Comparison of ENCODE assay signal across 8 mouse cellular contexts in genomic region chr2:155591676-155592075, GRCm38 (mm10). TPM values are rescaled to one million over a fixed set of nuclear protein-coding genes. Genes with fewer than 3 reads are reported as not detected.
DNase-seq lines count a peak whose midpoint lies in the region; ATAC-seq and TF ChIP-seq lines count a peak whose summit lies in the region.

No protein-coding gene starts in this region.

- no peaks in the 10 kb centered on the region for H3K9me3 ChIP-seq in kidney, embryonic 15.5 days (replicated peaks)
- H3K9me3 ChIP-seq in midbrain, embryonic 12.5 days = no peaks in the 10 kb centered on the region

- H3K9ac ChIP-seq in kidney, embryonic 15.5 days = peak overlapping the region; percentile 70
- peak overlapping the region; percentile 63 for H3K9ac ChIP-seq in midbrain, embryonic 12.5 days (replicated peaks)

- H3K4me3 ChIP-seq in testis, adult 2 months (ENCODE audit: control insufficient read depth, low read depth, low read length) = peak overlapping the region; percentile 87
- H3K4me3 ChIP-seq in embryonic fibroblast, embryonic 13.5 days (ENCODE audit: insufficient read depth, low read length) = peak overlapping the region; percentile 71
- H3K4me3 ChIP-seq in kidney, embryonic 15.5 days (replicated peaks) = peak overlapping the region; percentile 71
- H3K4me3 ChIP-seq in midbrain, embryonic 12.5 days = peak overlapping the region; percentile 53

- DNase-seq in testis, postnatal 10 days (ENCODE audit: low spot score) = no peak
- no peak for DNase-seq in urinary bladder, adult 2 months (ENCODE audit: low spot score)
- DNase-seq in natural killer cell, adult 2 months (ENCODE audit: low spot score in 2 of 2) = no peak

- H3K27ac ChIP-seq in testis, adult 2 months (ENCODE audit: control insufficient read depth, insufficient read depth, low read depth, low read length) = peak overlapping the region; percentile 75
- peak overlapping the region; percentile 96 for H3K27ac ChIP-seq in embryonic fibroblast, embryonic 13.5 days (ENCODE audit: insufficient read depth, low read length)
- H3K27ac ChIP-seq in kidney, embryonic 15.5 days = peak overlapping the region; percentile 91
- peak overlapping the region; percentile 78 for H3K27ac ChIP-seq in midbrain, embryonic 12.5 days (replicated peaks)

- H3K27me3 ChIP-seq in testis, adult 2 months (ENCODE audit: control insufficient read depth, insufficient read depth, low read length) = no peaks in the 10 kb centered on the region
- no peaks in the 10 kb centered on the region for H3K27me3 ChIP-seq in kidney, embryonic 15.5 days
- 0 out of 2 replicates have a peak, but pooled peaks cover 2% of the 10 kb centered on the region for H3K27me3 ChIP-seq in midbrain, embryonic 12.5 days

- no peak for TF ChIP-seq POLR2A in testis, adult 2 months (IDR thresholded peaks at IDR 0.05; ENCODE audit: control insufficient read depth, low read depth, low read length)
- TF ChIP-seq POLR2A in embryonic fibroblast, embryonic 13.5 days (IDR thresholded peaks at IDR 0.05; ENCODE audit: low read depth, low read length) = peak; percentile 22

- H3K4me1 ChIP-seq in testis, adult 2 months (ENCODE audit: control insufficient read depth, insufficient read depth, low read length) = peaks cover 5% of the 10 kb centered on the region; the same call in 1 of the 2 replicates
- no peaks in the 10 kb centered on the region for H3K4me1 ChIP-seq in embryonic fibroblast, embryonic 13.5 days (ENCODE audit: control insufficient read depth, insufficient read depth, low read length)
- H3K4me1 ChIP-seq in kidney, embryonic 15.5 days = peaks cover 15% of the 10 kb centered on the region
- peaks cover 9% of the 10 kb centered on the region for H3K4me1 ChIP-seq in midbrain, embryonic 12.5 days

- no peak for ATAC-seq in kidney, embryonic 15.5 days (replicated peaks; ENCODE audit: low FRiP score)
- no peak for ATAC-seq in midbrain, embryonic 12.5 days (ENCODE audit: low FRiP score, low read depth)
- no peak for ATAC-seq in megakaryocyte-erythroid progenitor cell, adult 5-6 weeks (replicated peaks; ENCODE audit: low FRiP score, low TSS enrichment, poor library complexity, severe bottlenecking)

- TF ChIP-seq CTCF in testis, adult 2 months (IDR thresholded peaks at IDR 0.05; ENCODE audit: control insufficient read depth, insufficient read depth, insufficient replicate concordance, low read depth, low read length) = no peak
- no peak for TF ChIP-seq CTCF in embryonic fibroblast, embryonic 13.5 days (IDR thresholded peaks at IDR 0.05; ENCODE audit: borderline replicate concordance, insufficient read depth, low read length)

- H3K4me2 ChIP-seq in kidney, embryonic 15.5 days = peak overlapping the region; percentile 76
- H3K4me2 ChIP-seq in midbrain, embryonic 12.5 days (replicated peaks) = peak overlapping the region; percentile 75

- H3K36me3 ChIP-seq in testis, adult 2 months (ENCODE audit: control insufficient read depth, insufficient read depth, low read length) = no peaks in the 10 kb centered on the region
- no peaks in the 10 kb centered on the region for H3K36me3 ChIP-seq in kidney, embryonic 15.5 days
- no peaks in the 10 kb centered on the region for H3K36me3 ChIP-seq in midbrain, embryonic 12.5 days

- WGBS in kidney, embryonic 15.5 days = 5% methylated on average over 6 of the region's 6 CpGs
- 11% methylated on average over 6 of the region's 6 CpGs for WGBS in midbrain, embryonic 12.5 days

RNA-seq across cellular contexts. Expression of gene Gss, which starts 0.9 kb away (rescaled TPM):
- polyA plus RNA-seq in testis, adult 2 months (2012; rRNA removed) = 4.6 and 5.3 TPM in 2 replicates
- polyA plus RNA-seq in embryonic fibroblast, embryonic 13.5 days (2011; ENCODE audit: insufficient read length, low read depth, missing spikeins) = 23.4 and 37.7 TPM in 2 replicates
- 40.1 and 45.0 TPM in 2 replicates for polyA plus RNA-seq in kidney, embryonic 15.5 days (2015; fragmentation: Nextera tagmentation; extraction: Ambion mirVana)
- 14.3 and 15.9 TPM in 2 replicates for polyA plus RNA-seq in midbrain, embryonic 12.5 days (2016; fragmentation: Nextera tagmentation; extraction: Ambion mirVana)
- total RNA-seq in megakaryocyte-erythroid progenitor cell, adult 5-6 weeks (2014; fragmentation: Nextera tagmentation) = 20.2 and 27.0 TPM in 2 replicates
- 18.9 and 23.2 TPM in 2 replicates for total RNA-seq in megakaryocyte-erythroid progenitor cell, adult 5-6 weeks (2017)
- polyA plus RNA-seq in urinary bladder, adult 2 months (2012; rRNA removed) = 15.4 and 17.5 TPM in 2 replicates

RNA-seq across cellular contexts. Expression of gene Myh7b, which starts 19.3 kb away (rescaled TPM):
- 0.98 and 1.3 TPM in 2 replicates for polyA plus RNA-seq in testis, adult 2 months (2012; rRNA removed)
- not detected in 2 replicates for polyA plus RNA-seq in embryonic fibroblast, embryonic 13.5 days (2011; ENCODE audit: insufficient read length, low read depth, missing spikeins)
- 0.93 and 1.7 TPM in 2 replicates for polyA plus RNA-seq in kidney, embryonic 15.5 days (2015; fragmentation: Nextera tagmentation; extraction: Ambion mirVana)
- polyA plus RNA-seq in midbrain, embryonic 12.5 days (2016; fragmentation: Nextera tagmentation; extraction: Ambion mirVana) = 0.45 and 1.1 TPM in 2 replicates
- not detected in 2 replicates for total RNA-seq in megakaryocyte-erythroid progenitor cell, adult 5-6 weeks (2014; fragmentation: Nextera tagmentation)
- total RNA-seq in megakaryocyte-erythroid progenitor cell, adult 5-6 weeks (2017) = not detected in 2 replicates
- 0.01 TPM in 1 of 2 replicates, not detected in the other for polyA plus RNA-seq in urinary bladder, adult 2 months (2012; rRNA removed)
